Mouse (Mus musculus) CH12.LX (cell line): ENCODE measurements around the gene Ubqln1. TPM values are rescaled to one million over a fixed set of nuclear protein-coding genes. Genes with fewer than 3 reads are reported as not detected.

ENCODE experiments used
- DNase-seq: peaks from one replicate; pipeline ENCODE4 v3.0.0-alpha.2; 2013; ENCODE audit errors: extremely low read depth
- H3K27ac ChIP-seq: 2 replicates; pipeline ENCODE4 v1.5.1; 2012; ENCODE audit warnings: low read depth, mild to moderate bottlenecking, control low read depth, moderate library complexity; ENCODE audit not compliant: insufficient read depth
- H3K27me3 ChIP-seq: replicated peaks from 2 replicates; pipeline ENCODE3; 2012; ENCODE audit warnings: inconsistent platforms
- H3K36me3 ChIP-seq, 2 experiments: replicated peaks in 1 of 2; 2 replicates each; pipeline versions ENCODE3 to v1.6.1; 2012; ENCODE audit warnings: inconsistent platforms in 1 of 2, low read length in 1 of 2, mild to moderate bottlenecking in 1 of 2, mixed read lengths in 1 of 2, moderate library complexity in 1 of 2; ENCODE audit not compliant: control insufficient read depth in 1 of 2, insufficient read depth in 1 of 2
- H3K4me1 ChIP-seq, 2 experiments: 2 replicates each; pipeline ENCODE4 v1.6.1; 2012; ENCODE audit warnings: inconsistent platforms in 1 of 2, moderate library complexity in 1 of 2; ENCODE audit not compliant: insufficient read depth in 2 of 2, control insufficient read depth in 1 of 2
- H3K4me2 ChIP-seq: 2 replicates; pipeline ENCODE4 v1.6.1; 2012; ENCODE audit warnings: low read depth, mild to moderate bottlenecking, control low read depth; ENCODE audit not compliant: poor library complexity, insufficient read depth, severe bottlenecking
- H3K4me3 ChIP-seq, 3 experiments: fragments of 150-350 bp in 1 of 3; sonication (generic) in 1 of 3; replicated peaks in 1 of 3; 2 replicates each; pipeline versions ENCODE3 to v1.5.1; 2011 to 2012; ENCODE audit warnings: low read depth in 2 of 3, low read length in 2 of 3, mild to moderate bottlenecking in 2 of 3, moderate library complexity in 2 of 3, control low read depth in 1 of 3, improper control_type of control experiment in 1 of 3, inconsistent platforms in 1 of 3, mixed read lengths in 1 of 3; ENCODE audit not compliant: poor library complexity in 1 of 3
- H3K79me2 ChIP-seq: replicated peaks from 2 replicates; pipeline ENCODE4 v1.6.1; 2012; ENCODE audit warnings: mild to moderate bottlenecking, moderate library complexity; ENCODE audit not compliant: control insufficient read depth, poor library complexity, insufficient read depth, severe bottlenecking; ENCODE audit errors: extremely low read depth
- H3K9ac ChIP-seq: 2 replicates; pipeline ENCODE4 v1.6.1; 2012; ENCODE audit warnings: low read depth, mild to moderate bottlenecking, control low read depth, moderate library complexity; ENCODE audit not compliant: insufficient read depth
- H3K9me3 ChIP-seq: replicated peaks from 2 replicates; pipeline ENCODE3; 2012; ENCODE audit warnings: low read length, inconsistent platforms, mixed read lengths
- CHD2 ChIP-seq: IDR thresholded peaks from 2 replicates; pipeline ENCODE4 v1.6.1; 2011; ENCODE audit warnings: low read length, improper control_type of control experiment
- CTCF ChIP-seq, 2 experiments: IDR thresholded peaks in 1 of 2; conservative IDR thresholded peaks in 1 of 2; 2 replicates each; pipeline ENCODE4 v1.5.1; 2011 to 2012; ENCODE audit warnings: low read depth in 2 of 2, low read length in 2 of 2, improper control_type of control experiment in 1 of 2, inconsistent platforms in 1 of 2, mild to moderate bottlenecking in 1 of 2, moderate library complexity in 1 of 2
- EP300 ChIP-seq: IDR thresholded peaks from 2 replicates; pipeline ENCODE4 v1.6.1; 2011; ENCODE audit warnings: low read length, improper control_type of control experiment
- GABPA ChIP-seq: IDR thresholded peaks from 2 replicates; pipeline ENCODE4 v1.6.1; 2012; ENCODE audit warnings: low read depth, low read length, improper control_type of control experiment, inconsistent platforms; ENCODE audit not compliant: insufficient replicate concordance
- IRF4 ChIP-seq: IDR thresholded peaks from 2 replicates; pipeline ENCODE4 v1.6.1; 2014; ENCODE audit warnings: low read depth, mild to moderate bottlenecking, inconsistent platforms, low read length, improper control_type of control experiment
- JUN ChIP-seq: IDR thresholded peaks from 2 replicates; pipeline ENCODE4 v1.6.1; 2011; ENCODE audit warnings: low read depth, mild to moderate bottlenecking, low read length, improper control_type of control experiment, moderate library complexity; ENCODE audit not compliant: insufficient read depth
- JUND ChIP-seq: conservative IDR thresholded peaks from 2 replicates; pipeline ENCODE4 v1.6.1; 2011; ENCODE audit warnings: low read depth, low read length, improper control_type of control experiment
- KAT2A ChIP-seq: IDR thresholded peaks from 2 replicates; pipeline ENCODE4 v1.6.1; 2012; ENCODE audit warnings: low read length, improper control_type of control experiment, inconsistent platforms; ENCODE audit not compliant: insufficient replicate concordance
- MAZ ChIP-seq: IDR thresholded peaks from 2 replicates; pipeline ENCODE4 v1.6.1; 2012; ENCODE audit warnings: low read depth, mild to moderate bottlenecking, inconsistent platforms, low read length, improper control_type of control experiment, moderate library complexity
- MEF2A ChIP-seq: IDR thresholded peaks from 2 replicates; pipeline ENCODE4 v1.6.1; 2014; ENCODE audit warnings: low read depth, mild to moderate bottlenecking, inconsistent platforms, low read length, improper control_type of control experiment, borderline replicate concordance
- MYC ChIP-seq: IDR thresholded peaks from 2 replicates; pipeline ENCODE4 v1.6.1; 2011; ENCODE audit warnings: low read depth, mild to moderate bottlenecking, improper control_type of control experiment, low read length
- NELFE ChIP-seq: IDR thresholded peaks from 2 replicates; pipeline ENCODE4 v1.6.1; 2011; ENCODE audit warnings: low read depth, low read length, improper control_type of control experiment
- POLR2A ChIP-seq: IDR thresholded peaks from 2 replicates; pipeline ENCODE4 v1.6.1; 2011; ENCODE audit warnings: low read depth, mild to moderate bottlenecking, improper control_type of control experiment, low read length
- POLR2AphosphoS2 ChIP-seq: IDR thresholded peaks from 2 replicates; pipeline ENCODE4 v1.6.1; 2011; ENCODE audit warnings: low read depth, low read length, improper control_type of control experiment
- RAD21 ChIP-seq: IDR thresholded peaks from 2 replicates; pipeline ENCODE4 v1.6.1; 2011; ENCODE audit warnings: low read depth, mild to moderate bottlenecking, low read length, improper control_type of control experiment, moderate library complexity
- RCOR1 ChIP-seq: conservative IDR thresholded peaks from 2 replicates; pipeline ENCODE4 v1.6.1; 2012; ENCODE audit warnings: low read depth, mild to moderate bottlenecking, inconsistent platforms, low read length, improper control_type of control experiment
- SIN3A ChIP-seq: IDR thresholded peaks from 2 replicates; pipeline ENCODE4 v1.6.1; 2012; ENCODE audit warnings: low read length, improper control_type of control experiment, inconsistent platforms
- TCF12 ChIP-seq: IDR thresholded peaks from 2 replicates; pipeline ENCODE4 v1.6.1; 2014; ENCODE audit warnings: low read depth, mild to moderate bottlenecking, inconsistent platforms, low read length, improper control_type of control experiment
- USF1 ChIP-seq: IDR thresholded peaks from 2 replicates; pipeline ENCODE4 v1.6.1; 2014; ENCODE audit warnings: low read depth, mild to moderate bottlenecking, inconsistent platforms, low read length, improper control_type of control experiment
- USF2 ChIP-seq: conservative IDR thresholded peaks from 2 replicates; pipeline ENCODE4 v1.6.1; 2011; ENCODE audit warnings: low read depth, low read length, improper control_type of control experiment
- ZC3H11A ChIP-seq: IDR thresholded peaks from 2 replicates; pipeline ENCODE4 v1.6.1; 2012; ENCODE audit warnings: low read depth, mild to moderate bottlenecking, inconsistent platforms, low read length, improper control_type of control experiment
- ZKSCAN1 ChIP-seq: IDR thresholded peaks from 2 replicates; pipeline ENCODE4 v1.6.1; 2012; ENCODE audit warnings: low read depth, inconsistent platforms, low read length, improper control_type of control experiment, borderline replicate concordance
- ZNF384 ChIP-seq: IDR thresholded peaks from 2 replicates; pipeline ENCODE4 v1.6.1; 2012; ENCODE audit warnings: low read depth, low read length, improper control_type of control experiment, inconsistent platforms
- dilution Hi-C: fragments of 300-500 bp; cut with MboI; formaldehyde crosslinking; loops from 2 replicates; pipeline ENCODE4 v1.14.3; 2020; ENCODE audit warnings: low sequenced_read_pairs; ENCODE audit not compliant: extremely low pct_unique_long_range_greater_than_20kb, extremely low pct_ligation_motif_present
- in situ Hi-C: fragments of 300-500 bp; cut with MboI; formaldehyde crosslinking; loops from 3 replicates; pipeline ENCODE4 v1.14.3; 2019; ENCODE audit warnings: low sequenced_read_pairs, low pct_ligation_motif_present, low pct_unique_long_range_greater_than_20kb, mixed read lengths
- polyA plus RNA-seq: library from polyadenylated mRNA; unstranded; fragments of >175 nt; gene quantifications from 2 replicates; pipeline ENCODE4 v1.2.1, GENCODE M21; 2012; ENCODE audit warnings: low read depth; ENCODE audit not compliant: insufficient read length
- total RNA-seq, 2 experiments: library from RNA; depleted of rRNA; stranded (reverse); fragments of 300-350 nt in 1 of 2; fragments of >200 nt in 1 of 2; gene quantifications; 2 replicates each; pipeline ENCODE4 v1.2.3; 2012 to 2014

The Ubqln1 gene
- total and polyA plus RNA-seq, 3 experiments: 58.5 to 166 (median 130) TPM

GRCm38 (mm10) chr13:58228624-58229023 lies 13.2 kb upstream of the Ubqln1 start:
- peaks cover 4% of the 10 kb centered on the region for H3K9me3 ChIP-seq
- H3K27me3 ChIP-seq: no peaks in the 10 kb centered on the region
- in situ Hi-C loops (loop anchor here (25.0 kb wide), 1 partner anchor 159 kb away; the partner anchor contains the start of gene 2210016F16Rik), dilution Hi-C loops (no loop called here)
- no peak overlapping the region for H3K9ac ChIP-seq
- no peak for TF ChIP-seq TCF12
- TF ChIP-seq SIN3A: no peak
- TF ChIP-seq CHD2: no peak
- no peak for TF ChIP-seq NELFE
- TF ChIP-seq RCOR1: no peak
- TF ChIP-seq MEF2A: no peak
- no peak for TF ChIP-seq KAT2A
- TF ChIP-seq JUN: no peak
- TF ChIP-seq EP300: no peak
- TF ChIP-seq RAD21: no peak
- TF ChIP-seq USF2: no peak
- no peak for TF ChIP-seq POLR2AphosphoS2
- TF ChIP-seq MAZ: no peak
- no peak for TF ChIP-seq ZNF384
- TF ChIP-seq IRF4: no peak
- no peak for TF ChIP-seq USF1
- no peak for TF ChIP-seq POLR2A
- no peak for TF ChIP-seq ZC3H11A
- no peak for TF ChIP-seq ZKSCAN1
- no peak for TF ChIP-seq MYC
- H3K27ac ChIP-seq: no peak overlapping the region
- H3K4me2 ChIP-seq: no peak overlapping the region
- no peak for DNase-seq
- H3K79me2 ChIP-seq: no peaks in the 10 kb centered on the region
- no peak overlapping the region for H3K4me3 ChIP-seq
- peaks cover 0 to 6% of the 10 kb centered on the region in 2 experiments; a peak in 1 of 4 replicates for H3K4me1 ChIP-seq
- no peaks in the 10 kb centered on the region for H3K36me3 ChIP-seq

GRCm38 (mm10) chr13:58225694-58226093 lies 10.2 kb upstream of the Ubqln1 start:
- Histone ChIP-seq H3K4me3 (no peak overlapping the region), H3K4me2 (no peak overlapping the region), H3K27me3 (no peaks in the 10 kb centered on the region), H3K36me3 (no peaks in the 10 kb centered on the region), H3K9ac (no peak overlapping the region), H3K27ac (no peak overlapping the region), H3K4me1 (peaks cover 0 to 3% of the 10 kb centered on the region in 2 experiments; a peak in 1 of 4 replicates), H3K79me2 (no peaks in the 10 kb centered on the region), H3K9me3 (peaks cover 4% of the 10 kb centered on the region)
- TF ChIP-seq JUND: no peak
- TF ChIP-seq RCOR1: no peak
- TF ChIP-seq GABPA: no peak
- TF ChIP-seq MAZ: no peak
- no peak for TF ChIP-seq TCF12
- TF ChIP-seq IRF4: no peak
- no peak for TF ChIP-seq ZNF384
- TF ChIP-seq CTCF (conservative IDR thresholded peaks at IDR 0.05 in 1 of 2, IDR thresholded peaks at IDR 0.05 in 1 of 2; ENCODE audit: low read depth in 2 of 2, low read length in 2 of 2): no peak
- dilution Hi-C loops (no loop called here), in situ Hi-C loops (loop anchor here (25.0 kb wide), 1 partner anchor 162 kb away; the partner anchor contains the start of gene 2210016F16Rik)
- no peak for DNase-seq
